Mouse (Mus musculus) limb, embryonic 10.5 days (tissue): ENCODE measurements around the gene Spink8. TPM values are rescaled to one million over a fixed set of nuclear protein-coding genes. Genes with fewer than 3 reads are reported as not detected.

Experiments
- DNase-seq: peaks from one replicate; pipeline ENCODE4 v3.0.0-alpha.2; 2017; ENCODE audit warnings: low spot score
- H3K27ac ChIP-seq: fragments of 300-500 bp; sonication (generic); 2 replicates; pipeline ENCODE4 v1.5.1; 2016; ENCODE audit warnings: mild to moderate bottlenecking
- H3K27me3 ChIP-seq: fragments of 300-500 bp; sonication (generic); 2 replicates; pipeline ENCODE4 v1.6.1; 2016; ENCODE audit warnings: low read depth, mild to moderate bottlenecking; ENCODE audit not compliant: poor library complexity, severe bottlenecking
- H3K36me3 ChIP-seq: fragments of 300-500 bp; sonication (generic); 2 replicates; pipeline ENCODE4 v1.6.1; 2016; ENCODE audit warnings: mild to moderate bottlenecking, moderate library complexity
- H3K4me1 ChIP-seq: fragments of 300-500 bp; sonication (generic); 2 replicates; pipeline ENCODE4 v1.6.1; 2016
- H3K4me3 ChIP-seq: fragments of 300-500 bp; sonication (generic); 2 replicates; pipeline ENCODE4 v1.5.1; 2016; ENCODE audit warnings: mild to moderate bottlenecking, moderate library complexity
- H3K9me3 ChIP-seq: fragments of 300-500 bp; sonication (generic); replicated peaks from 2 replicates; pipeline ENCODE4 v1.6.1; 2016; ENCODE audit warnings: mild to moderate bottlenecking
- WGBS: fragments of 180-500 bp; shearing (Covaris S2); methylation state at CpG from one replicate; pipeline ENCODE4 v1.1.7; 2016; 5-methylcytosine and 5-hydroxymethylcytosine counted together
- polyA plus RNA-seq: library from polyadenylated mRNA; unstranded; fragments of >200 nt; fragmentation: Nextera tagmentation; extraction: Ambion mirVana; gene quantifications from 2 replicates; pipeline ENCODE4 v1.2.1, GENCODE M21; 2016

Gene Spink8
- polyA plus RNA-seq, 1 experiment from 2014 or later, result not detected

DNA sequence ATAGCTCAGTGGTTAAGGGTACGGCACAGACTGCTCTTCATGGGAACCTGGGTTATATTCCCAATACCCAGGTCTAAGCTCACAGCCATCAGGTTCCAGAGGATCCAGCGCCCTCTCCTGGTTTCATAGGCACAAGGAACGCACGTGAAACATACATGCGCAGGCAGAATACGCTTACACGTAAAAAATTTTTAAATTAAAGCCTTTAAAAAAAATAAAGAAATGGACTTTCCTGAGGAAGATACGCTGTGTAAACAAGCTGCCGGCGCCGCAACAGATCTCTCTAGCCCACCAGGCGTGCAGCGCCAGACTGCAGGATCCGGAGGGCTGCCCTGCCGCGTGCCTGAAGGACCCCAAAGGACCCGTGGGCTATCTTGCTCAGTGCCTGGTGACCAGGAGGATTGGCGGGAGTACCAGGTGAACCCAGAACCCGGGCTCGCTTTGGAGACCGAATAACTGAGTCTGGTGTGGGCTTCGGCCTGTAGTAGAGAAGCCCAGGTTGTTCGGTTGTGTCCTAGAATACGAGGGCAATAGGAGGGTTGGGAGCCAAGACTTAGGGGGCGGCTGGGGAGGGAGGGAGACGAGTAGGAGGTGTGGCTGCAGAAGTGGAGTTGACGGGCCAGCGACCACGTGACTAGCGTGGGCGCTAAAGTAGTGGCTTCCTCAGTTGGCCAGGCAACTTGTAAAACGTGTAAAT is 20.5 kb downstream of the Spink8 start, which contains the start of gene Nme6:
Gene Nme6 (plus strand): TSS at position 359 of the 697 bp plus-strand sequence.
- WGBS, result under 1% methylated on average over 32 of the region's 32 CpGs
- peaks cover 9% of the 10 kb centered on the region for H3K4me1 ChIP-seq
- H3K27me3 ChIP-seq, result no peaks in the 10 kb centered on the region
- H3K27ac ChIP-seq, result peak within 1 kb of the TSS; percentile 87
- H3K9me3 ChIP-seq, result no peaks in the 10 kb centered on the region
- H3K36me3 ChIP-seq, result peaks cover 48% of the 10 kb centered on the region
- peak; percentile 95 for DNase-seq
- peak within 1 kb of the TSS; percentile 64 for H3K4me3 ChIP-seq

DNA sequence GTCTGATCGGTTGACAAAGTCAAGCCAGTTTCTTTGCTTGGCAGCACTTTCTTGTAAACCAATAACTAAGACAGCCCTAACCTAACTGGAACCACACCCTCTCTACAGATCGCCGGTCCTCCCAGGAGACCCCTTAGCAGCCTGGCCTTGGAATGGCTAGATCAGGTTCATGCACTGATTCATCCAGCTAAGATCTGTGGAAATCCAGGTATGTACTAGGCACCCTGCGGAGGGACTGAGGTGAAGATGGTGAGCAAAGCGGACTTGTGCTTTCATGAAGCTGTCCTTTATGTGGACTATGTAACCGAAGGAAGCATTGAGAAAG is 21.0 kb downstream of the Spink8 start:
- Histone ChIP-seq H3K9me3 (no peaks in the 10 kb centered on the region), H3K4me3 (peak overlapping the region; percentile 64), H3K27ac (peak overlapping the region; percentile 87), H3K27me3 (no peaks in the 10 kb centered on the region), H3K36me3 (peaks cover 53% of the 10 kb centered on the region), H3K4me1 (peaks cover 9% of the 10 kb centered on the region)
- no peak for DNase-seq
- 15% methylated on average over 6 of the region's 6 CpGs for WGBS

DNA sequence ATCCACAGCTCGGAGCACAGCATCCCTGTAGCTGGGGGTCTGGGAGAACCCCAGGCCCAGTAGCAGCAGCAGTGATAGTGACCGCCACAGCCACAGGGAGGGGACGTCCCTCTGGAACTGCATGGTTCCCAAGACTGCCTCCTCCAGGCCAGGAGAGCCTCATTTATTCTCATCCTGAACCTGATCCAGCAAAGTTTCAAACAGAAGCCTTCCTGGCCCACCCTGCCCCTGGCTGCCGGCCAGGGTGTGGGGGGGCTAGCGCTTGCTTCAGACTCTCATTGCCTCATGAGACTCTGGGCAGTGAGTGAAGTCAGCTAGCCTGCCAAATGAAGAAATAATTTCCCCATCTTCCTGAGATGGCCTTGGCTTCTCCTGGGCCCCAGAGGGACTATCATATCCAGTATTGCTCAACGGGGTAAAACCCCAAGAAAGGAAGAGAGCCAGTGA is 37.3 kb downstream of the Spink8 start, which contains the start of gene Camp:
Gene Camp (minus strand): TSS at position 306 of the 447 bp plus-strand sequence.
- H3K4me1 ChIP-seq, result no peaks in the 10 kb centered on the region
- H3K9me3 ChIP-seq, result no peaks in the 10 kb centered on the region
- 85% methylated on average over 6 of the region's 6 CpGs for WGBS
- no peak within 1 kb of the TSS for H3K27ac ChIP-seq
- H3K27me3 ChIP-seq, result no peaks in the 10 kb centered on the region
- H3K36me3 ChIP-seq, result peaks cover 6% of the 10 kb centered on the region
- H3K4me3 ChIP-seq, result no peak within 1 kb of the TSS
- no peak for DNase-seq

DNA sequence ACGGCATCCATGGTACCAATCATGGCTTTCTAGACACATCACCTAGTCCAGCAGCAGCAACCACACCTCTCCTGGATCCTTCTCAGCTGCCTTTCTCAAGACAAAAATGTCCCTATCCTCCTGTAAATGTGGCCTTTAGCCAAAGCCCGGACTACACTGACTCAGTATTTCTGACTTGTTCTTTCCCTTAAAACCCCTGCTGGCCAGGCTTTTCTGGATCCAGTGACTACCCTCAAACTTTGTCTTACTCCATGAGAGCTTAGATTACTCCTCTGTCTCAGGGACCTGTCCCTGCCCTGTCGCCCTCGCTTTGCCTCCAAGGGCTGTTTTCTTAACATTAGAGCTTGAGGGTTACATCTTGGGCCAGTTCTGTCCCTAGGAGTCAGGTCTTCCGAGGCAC is 38.0 kb downstream of the Spink8 start:
- no peak for DNase-seq
- 85% methylated on average over 5 of the region's 5 CpGs for WGBS

DNA sequence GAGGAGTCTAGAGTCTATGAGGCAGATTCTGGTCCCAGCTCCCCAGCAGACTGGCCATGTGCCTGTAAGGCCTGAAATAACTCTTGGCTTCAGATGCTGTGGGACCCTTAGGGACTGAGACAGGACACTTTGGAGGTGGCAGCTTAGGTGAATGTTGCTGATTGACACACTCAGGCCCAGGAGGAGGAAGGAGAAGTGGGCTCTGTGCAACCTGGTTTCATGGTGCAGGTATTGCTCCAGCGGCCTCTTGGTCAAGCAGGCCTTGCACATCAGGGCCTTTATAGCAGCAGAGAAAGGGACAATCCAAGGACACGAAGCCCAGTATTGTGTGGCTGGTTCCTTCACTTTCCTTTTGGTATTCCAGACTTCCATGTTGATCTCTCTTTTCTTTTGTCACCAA is 42.3 kb downstream of the Spink8 start:
- H3K4me1 ChIP-seq, result no peaks in the 10 kb centered on the region
- no peaks in the 10 kb centered on the region for H3K27me3 ChIP-seq
- H3K27ac ChIP-seq, result no peak overlapping the region
- no peaks in the 10 kb centered on the region for H3K36me3 ChIP-seq
- no peak overlapping the region for H3K4me3 ChIP-seq
- DNase-seq, result no peak
- no peaks in the 10 kb centered on the region for H3K9me3 ChIP-seq
- 91% methylated on average over 2 of the region's 2 CpGs for WGBS

More for the DNA sequence above, 38.0 kb downstream of the Spink8 start:
- no peaks in the 10 kb centered on the region for H3K27me3 ChIP-seq
- peaks cover 5% of the 10 kb centered on the region for H3K36me3 ChIP-seq
- H3K27ac ChIP-seq, result no peak overlapping the region
- no peaks in the 10 kb centered on the region for H3K4me1 ChIP-seq
- no peaks in the 10 kb centered on the region for H3K9me3 ChIP-seq
- H3K4me3 ChIP-seq, result no peak overlapping the region

DNA sequence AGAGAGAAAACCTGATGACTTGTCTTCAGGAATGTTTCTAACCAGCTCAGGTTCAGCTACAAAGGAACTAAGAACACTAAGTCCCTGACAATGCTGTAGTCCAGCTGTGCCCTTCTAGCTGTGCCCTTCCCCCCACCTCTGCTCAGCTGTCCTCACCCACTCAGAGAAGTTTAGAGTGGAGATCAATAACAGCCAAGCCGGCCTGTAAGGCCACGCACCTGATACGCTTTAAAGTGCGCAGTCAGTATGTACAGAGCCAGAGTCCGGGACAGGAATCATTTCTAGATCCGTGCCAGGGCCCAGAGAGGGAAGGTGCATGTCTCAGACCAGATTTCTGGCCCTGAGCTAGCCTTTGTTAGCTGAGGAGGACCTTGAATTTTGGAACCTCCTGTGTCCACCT is 43.9 kb downstream of the Spink8 start:
- Histone ChIP-seq H3K36me3 (no peaks in the 10 kb centered on the region), H3K9me3 (no peaks in the 10 kb centered on the region), H3K27me3 (no peaks in the 10 kb centered on the region), H3K4me3 (no peak overlapping the region), H3K27ac (no peak overlapping the region), H3K4me1 (no peaks in the 10 kb centered on the region)
- no peak for DNase-seq
- WGBS, result 82% methylated on average over 6 of the region's 6 CpGs

DNA sequence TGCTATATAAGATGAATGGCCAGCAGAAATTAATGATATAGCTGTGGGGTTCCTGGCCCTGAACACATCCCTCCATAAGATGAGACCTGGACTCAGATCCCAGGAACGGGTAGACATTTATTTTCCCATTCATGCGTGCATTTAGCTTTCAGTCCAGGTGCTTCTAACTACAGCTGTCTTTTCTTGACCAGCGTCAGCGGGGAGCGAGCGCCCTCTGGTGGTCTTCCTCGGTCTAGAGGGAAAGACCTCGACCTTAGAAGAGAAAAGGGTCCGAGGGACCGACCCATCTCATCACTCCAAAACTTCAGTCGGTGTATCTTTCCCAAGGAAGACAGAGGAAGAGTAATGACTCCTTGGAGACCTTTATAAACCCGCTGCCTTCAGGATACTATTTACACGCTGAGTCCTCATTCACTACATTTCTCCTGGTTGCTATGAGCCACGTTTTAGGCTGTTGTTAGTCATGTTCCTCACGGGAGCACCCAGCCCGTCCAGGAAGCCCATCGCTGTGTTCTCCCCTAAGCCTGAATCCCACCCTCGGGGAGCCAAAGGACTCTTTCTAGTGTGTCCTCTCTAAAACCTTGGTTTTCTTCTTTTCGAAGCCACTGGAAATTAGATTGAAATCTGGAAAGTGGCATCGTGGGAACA is 50.4 kb downstream of the Spink8 start:
- Histone ChIP-seq H3K9me3 (no peaks in the 10 kb centered on the region), H3K4me3 (peak overlapping the region; percentile 15), H3K36me3 (no peaks in the 10 kb centered on the region), H3K4me1 (no peaks in the 10 kb centered on the region), H3K27me3 (peaks cover 8% of the 10 kb centered on the region; the same call in 1 of the 2 replicates), H3K27ac (no peak overlapping the region)
- WGBS, result 23% methylated on average over 20 of the region's 20 CpGs
- DNase-seq, result peak; percentile 94

DNA sequence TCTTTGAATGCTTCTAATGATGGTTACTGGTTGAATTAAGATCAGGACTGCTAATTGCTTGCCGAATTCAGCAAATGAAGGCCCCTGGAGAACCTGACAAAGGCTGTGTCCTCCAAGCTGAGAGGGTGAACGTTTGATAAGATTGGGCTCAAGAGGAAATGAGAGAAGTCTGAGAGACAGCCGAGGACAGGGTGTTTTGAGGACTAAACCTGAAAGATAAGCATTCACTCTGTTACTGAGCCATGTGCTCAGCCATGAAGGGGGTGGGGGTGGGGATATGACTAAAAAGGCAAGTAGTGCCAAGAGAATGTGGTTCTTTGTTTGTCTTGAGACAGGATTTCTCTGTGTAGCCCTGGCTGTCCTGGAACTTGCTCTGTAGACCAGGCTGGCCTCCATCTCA is 51.0 kb downstream of the Spink8 start:
- H3K27me3 ChIP-seq, result peaks cover 8% of the 10 kb centered on the region; the same call in 1 of the 2 replicates
- no peak overlapping the region for H3K27ac ChIP-seq
- H3K4me1 ChIP-seq, result no peaks in the 10 kb centered on the region
- H3K4me3 ChIP-seq, result no peak overlapping the region
- 74% methylated on average over 3 of the region's 3 CpGs for WGBS
- no peaks in the 10 kb centered on the region for H3K9me3 ChIP-seq
- no peak for DNase-seq
- no peaks in the 10 kb centered on the region for H3K36me3 ChIP-seq

DNA sequence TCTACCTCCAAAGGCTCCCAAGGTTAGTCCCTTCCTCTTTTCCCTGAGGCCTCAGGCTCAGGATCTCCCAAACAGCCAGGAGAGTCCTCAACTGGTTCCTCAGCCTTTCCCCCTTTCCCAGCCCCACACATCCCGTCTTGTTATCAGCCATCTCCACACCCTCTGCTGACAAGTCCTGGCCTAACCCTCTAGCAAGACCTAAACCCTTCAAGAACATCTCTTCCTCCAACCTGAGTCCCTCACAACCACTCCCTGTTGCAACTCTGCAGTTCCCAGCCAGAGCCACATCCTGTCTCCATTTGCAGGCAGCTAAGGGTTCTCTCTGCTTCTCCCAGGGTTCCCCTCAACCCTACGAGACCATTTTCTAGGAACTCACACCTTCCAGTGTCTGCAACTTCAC is 54.1 kb downstream of the Spink8 start:
- WGBS, result 58% methylated on average over 2 of the region's 2 CpGs
- H3K4me1 ChIP-seq, result peaks cover 8% of the 10 kb centered on the region
- H3K27me3 ChIP-seq, result peaks cover 8% of the 10 kb centered on the region; the same call in 1 of the 2 replicates
- H3K9me3 ChIP-seq, result no peaks in the 10 kb centered on the region
- no peak overlapping the region for H3K27ac ChIP-seq
- H3K4me3 ChIP-seq, result no peak overlapping the region
- no peak for DNase-seq
- H3K36me3 ChIP-seq, result no peaks in the 10 kb centered on the region

DNA sequence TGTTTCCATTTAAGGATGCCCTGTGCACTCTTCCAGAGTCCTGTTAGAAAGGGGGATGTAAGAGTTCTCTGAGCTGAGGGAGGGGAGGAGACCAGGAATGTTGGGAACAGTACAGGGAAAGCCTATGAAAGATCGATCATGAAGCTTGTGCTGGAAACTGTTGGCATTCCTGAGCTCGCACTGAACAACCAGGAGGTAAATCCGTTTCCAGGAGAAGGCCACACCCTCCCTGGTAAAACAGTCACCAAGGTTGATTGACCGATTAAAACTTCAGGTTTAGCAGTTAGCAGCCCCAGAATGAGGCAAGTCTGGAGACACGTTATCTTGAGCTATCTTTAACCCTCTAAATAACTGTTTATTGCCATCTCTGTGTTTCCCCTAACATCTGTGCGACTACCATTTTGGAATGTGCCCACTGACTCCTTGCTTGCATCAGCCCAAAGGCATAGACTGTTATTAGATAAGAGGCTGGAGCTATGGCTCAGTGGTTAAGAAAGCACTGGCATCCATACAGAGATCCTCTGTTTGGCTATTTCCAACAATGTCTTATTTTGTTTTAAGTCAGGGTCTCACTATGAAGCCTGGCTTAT is 59.0 kb downstream of the Spink8 start:
- Histone ChIP-seq H3K9me3 (no peaks in the 10 kb centered on the region), H3K4me3 (no peak overlapping the region), H3K4me1 (peaks cover 12% of the 10 kb centered on the region), H3K27ac (0 out of 2 replicates have a peak overlapping the region, but pooled peaks have one; percentile 25), H3K36me3 (no peaks in the 10 kb centered on the region), H3K27me3 (no peaks in the 10 kb centered on the region)
- WGBS, result 43% methylated on average over 6 of the region's 6 CpGs
- no peak for DNase-seq

DNA sequence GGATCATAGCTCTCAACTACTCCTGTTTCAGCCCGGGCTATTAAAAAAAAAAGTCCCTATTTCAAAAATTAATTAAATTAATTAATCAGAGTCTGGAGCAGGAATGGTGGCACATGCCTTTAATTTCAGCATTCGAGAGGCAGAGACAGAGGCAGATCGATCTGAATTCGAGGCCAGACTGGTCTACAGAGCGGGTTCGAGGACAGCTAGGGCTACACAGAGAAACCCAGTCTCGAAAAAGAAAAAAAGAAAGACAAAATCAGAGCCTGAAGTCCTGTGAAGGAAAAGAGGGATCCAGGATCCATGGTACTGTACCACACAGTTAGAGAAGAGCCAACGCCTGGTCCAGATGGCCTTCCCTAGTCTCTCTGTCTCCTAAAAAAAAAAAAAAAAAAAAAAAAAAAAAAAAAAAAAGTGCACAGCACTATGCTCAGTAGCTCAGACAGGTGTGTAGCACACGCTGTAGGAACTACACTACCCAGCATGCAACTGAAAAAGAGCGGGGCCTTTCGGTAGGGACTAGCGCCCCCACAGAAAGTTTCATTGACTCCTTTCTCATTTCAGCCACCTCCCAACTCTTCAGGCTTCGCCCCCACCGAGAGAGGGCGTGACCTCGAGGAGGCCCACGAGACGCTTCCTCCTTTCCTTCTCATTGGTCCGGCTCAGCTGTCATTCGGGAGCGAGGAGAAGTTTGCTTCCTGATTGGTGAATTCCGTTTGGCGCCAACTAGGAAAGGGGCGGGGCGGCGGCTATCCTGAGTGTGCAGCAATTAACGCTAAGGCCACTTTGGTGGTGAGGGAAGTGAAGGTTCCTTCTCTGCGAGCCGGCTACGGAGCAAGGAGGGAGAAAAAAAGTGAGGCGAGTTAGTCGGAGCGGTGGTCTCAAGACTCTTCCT is 63.0 kb downstream of the Spink8 start, which contains the start of gene Cdc25a:
Gene Cdc25a (plus strand): TSS at position 783 of the 895 bp plus-strand sequence.
- WGBS, result 7% methylated on average over 33 of the region's 33 CpGs
- peaks cover 23% of the 10 kb centered on the region for H3K4me1 ChIP-seq

More for the DNA sequence above, 63.0 kb downstream of the Spink8 start, which contains the start of gene Cdc25a:
- no peaks in the 10 kb centered on the region for H3K9me3 ChIP-seq
- peak; percentile 96 for DNase-seq
- H3K27ac ChIP-seq, result peak within 1 kb of the TSS; percentile 97
- H3K4me3 ChIP-seq, result peak within 1 kb of the TSS; percentile 100
- peaks cover 33% of the 10 kb centered on the region for H3K36me3 ChIP-seq
- H3K27me3 ChIP-seq, result no peaks in the 10 kb centered on the region
